Mouse (Mus musculus) ES-Bruce4 (cell line): ENCODE results near the gene Hbb-bh2.
"Not testable (repeated sequence)": the region's sequence is repeated elsewhere in the genome, so short reads cannot be mapped to it uniquely, and the experiment has no call there.

Experiments
- CTCF ChIP-seq: IDR thresholded peaks from one replicate; pipeline ENCODE4 v1.8.1; 2011; ENCODE audit warnings: low read depth, low read length
- POLR2A ChIP-seq: IDR thresholded peaks from one replicate; pipeline ENCODE4 v1.8.1; 2011; ENCODE audit warnings: low read length; ENCODE audit not compliant: insufficient read depth

DNA sequence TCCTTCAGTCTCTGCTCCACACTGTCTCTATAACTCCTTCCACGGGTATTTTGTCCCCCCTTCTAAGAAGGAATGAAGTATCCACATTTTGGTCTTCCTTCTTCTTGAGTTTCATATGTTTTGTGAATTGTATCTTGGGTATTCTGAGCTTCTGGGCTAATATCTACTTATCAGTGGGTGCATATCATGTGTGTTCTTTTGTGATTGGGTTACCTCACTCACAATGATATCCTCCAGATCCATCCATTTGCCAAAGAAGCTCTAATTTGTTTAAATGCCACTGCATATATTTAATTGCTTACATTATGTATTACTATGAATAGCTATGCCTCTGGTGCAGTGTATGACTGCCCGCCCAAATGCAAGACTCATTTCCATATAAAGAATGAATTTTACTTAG, 32.2 kb downstream of the Hbb-bh2 start:
- TF ChIP-seq POLR2A, CTCF: not testable (repeated sequence)
